Mouse (Mus musculus) gastrocnemius, adult 18-20 months (tissue): ENCODE measurements around the gene Cdca4. TPM values are rescaled to one million over a fixed set of nuclear protein-coding genes. Genes with fewer than 3 reads are reported as not detected.
A peak's percentile ranks its signal among the peaks of the same experiment; 100 is the strongest.

Source experiments
- DNase-seq: peaks from one replicate; pipeline ENCODE4 v3.0.0; 2021; ENCODE audit warnings: low spot score
- long read RNA-seq, 2 experiments: library from polyadenylated mRNA; stranded (forward); transcript quantifications; one replicate each; pipeline ENCODE4 v2.0.0; 2021
- total RNA-seq, 2 experiments: library from RNA; stranded (reverse); gene quantifications; 2 replicates each; pipeline ENCODE4 v1.2.3; 2021

The Cdca4 gene
- total RNA-seq: 1 to 10 TPM; 2.2 to 2.8 TPM
- long read RNA-seq, experiment 1, partial matches to known transcripts: 0 of 4 reads
- long read RNA-seq, experiment 1, other reads (novel, unspliced or antisense): 0 of 4 reads
- long read RNA-seq, experiment 2, transcript Cdca4-202 (2 exons, 1,994 nt): major isoform, 5 of 5 reads
- long read RNA-seq, experiment 2, partial matches to known transcripts: 0 of 5 reads
- long read RNA-seq, experiment 2, other reads (novel, unspliced or antisense): 0 of 5 reads

DNA sequence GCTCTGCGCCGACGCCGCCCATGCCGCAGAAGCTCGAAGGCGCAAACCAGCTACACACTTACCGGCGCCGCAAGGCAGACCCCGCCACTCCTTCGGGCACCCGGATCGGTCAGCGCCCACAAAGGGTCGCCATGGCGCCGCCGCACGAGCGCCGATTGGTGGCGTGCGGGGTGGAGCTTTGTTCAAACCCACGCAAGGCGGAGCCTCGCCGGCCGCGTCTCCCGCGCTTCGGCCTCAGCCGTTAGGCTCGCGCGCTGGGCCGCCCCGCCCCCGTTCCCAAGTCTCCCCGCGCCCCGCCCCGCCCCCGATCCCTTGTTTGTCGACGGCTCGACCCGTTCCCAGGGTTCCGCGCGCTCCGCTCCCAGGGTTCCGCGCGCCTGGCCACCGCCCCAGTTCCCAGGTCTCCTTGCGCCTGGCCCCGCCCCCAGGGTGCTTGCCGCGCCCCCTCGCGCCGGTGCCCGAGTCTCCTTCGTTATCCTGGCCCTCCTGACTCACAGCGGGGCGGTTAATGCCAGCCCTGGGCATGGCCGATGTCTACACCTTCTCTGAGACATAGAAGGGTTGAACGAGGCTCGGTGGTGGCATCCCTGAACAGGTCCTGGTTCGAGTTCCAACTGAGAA lies at the start of gene Cdca4:
TSS of gene Cdca4 (minus strand) at position 180 of the 621 bp plus-strand sequence.
- peak; percentile 97 for DNase-seq

DNA sequence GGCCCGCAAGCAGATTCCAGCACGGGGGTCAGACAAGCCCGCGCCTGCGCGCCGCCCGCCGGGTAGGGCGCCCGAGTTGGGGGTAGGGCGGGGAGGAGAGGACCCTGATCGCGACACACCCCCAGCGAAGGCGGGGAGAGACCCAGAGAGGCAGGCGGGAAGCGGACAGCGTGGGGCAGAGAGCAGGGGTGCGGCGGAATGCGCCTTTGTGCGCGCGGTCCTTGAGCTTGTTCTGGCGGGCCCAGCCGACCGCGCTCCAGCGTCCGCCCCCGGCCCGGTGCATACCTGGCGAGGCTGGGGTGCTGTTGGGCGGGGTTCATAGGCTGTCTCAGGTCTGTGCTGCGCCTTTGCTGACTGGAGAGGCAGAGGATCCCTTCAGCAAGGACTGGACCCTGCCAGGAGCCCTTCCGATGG lies 48.4 kb upstream of the Cdca4 start:
- DNase-seq: no peak

DNA sequence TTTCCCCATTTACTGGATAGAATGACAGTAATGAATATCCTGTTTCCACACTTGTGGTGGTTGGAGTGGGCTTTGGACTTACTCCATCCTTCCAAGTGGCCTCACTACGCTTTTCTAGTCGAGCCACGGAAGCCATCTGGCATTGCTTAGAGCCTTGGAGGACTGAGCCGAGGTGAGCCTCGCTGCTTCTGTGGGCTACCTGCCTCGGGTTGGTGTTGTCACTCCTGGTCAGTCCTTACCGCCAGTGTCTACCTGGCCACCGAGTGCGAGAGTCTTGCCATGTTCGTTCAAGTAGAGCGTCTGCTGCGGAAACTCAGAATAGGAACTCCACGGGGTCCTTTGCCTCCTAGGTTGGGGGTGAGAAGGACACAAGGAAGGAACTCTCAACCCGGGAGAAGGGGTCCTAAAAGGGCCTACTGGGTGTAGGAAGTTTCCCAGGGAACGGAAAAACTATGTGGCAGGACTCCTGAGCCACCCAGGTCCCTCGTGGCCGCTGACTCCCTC lies 47.9 kb upstream of the Cdca4 start:
- DNase-seq: no peak

DNA sequence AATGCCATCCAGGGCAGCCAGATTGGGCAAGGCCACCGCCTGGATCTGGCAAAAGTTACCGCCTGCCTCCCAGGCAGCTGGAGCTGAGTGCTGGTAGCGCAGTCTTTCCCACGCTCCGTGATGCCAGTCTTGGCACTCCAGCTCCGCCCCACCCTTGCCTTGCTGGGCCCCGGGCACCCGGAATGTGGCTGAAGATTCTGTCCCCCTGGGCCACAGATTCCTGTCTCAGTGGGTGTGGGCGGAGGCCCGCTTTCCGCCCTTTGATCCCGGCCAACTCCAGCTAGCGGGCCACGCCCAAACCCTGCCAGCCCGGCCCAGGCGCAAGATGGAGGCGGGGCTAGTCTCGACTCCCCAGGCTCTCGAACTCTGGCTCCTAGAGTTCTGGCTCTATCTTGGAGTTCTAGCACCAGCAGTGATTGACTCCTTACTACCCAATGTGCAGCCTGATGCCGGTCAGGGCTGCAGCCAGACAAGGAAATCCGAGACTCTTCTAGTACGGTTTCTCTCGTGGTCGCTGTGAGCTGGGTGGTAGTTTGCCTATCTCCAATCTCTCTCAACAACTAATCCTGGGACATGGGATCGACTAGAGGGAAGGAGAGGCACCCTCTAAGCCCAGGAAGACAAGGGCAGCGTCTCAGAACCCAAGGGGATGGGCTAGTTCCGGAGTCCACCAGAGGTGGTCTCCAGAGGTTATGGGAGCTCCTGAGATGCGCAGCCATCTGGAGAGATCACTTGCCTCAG lies 47.3 kb upstream of the Cdca4 start:
- peak; percentile 58 for DNase-seq

DNA sequence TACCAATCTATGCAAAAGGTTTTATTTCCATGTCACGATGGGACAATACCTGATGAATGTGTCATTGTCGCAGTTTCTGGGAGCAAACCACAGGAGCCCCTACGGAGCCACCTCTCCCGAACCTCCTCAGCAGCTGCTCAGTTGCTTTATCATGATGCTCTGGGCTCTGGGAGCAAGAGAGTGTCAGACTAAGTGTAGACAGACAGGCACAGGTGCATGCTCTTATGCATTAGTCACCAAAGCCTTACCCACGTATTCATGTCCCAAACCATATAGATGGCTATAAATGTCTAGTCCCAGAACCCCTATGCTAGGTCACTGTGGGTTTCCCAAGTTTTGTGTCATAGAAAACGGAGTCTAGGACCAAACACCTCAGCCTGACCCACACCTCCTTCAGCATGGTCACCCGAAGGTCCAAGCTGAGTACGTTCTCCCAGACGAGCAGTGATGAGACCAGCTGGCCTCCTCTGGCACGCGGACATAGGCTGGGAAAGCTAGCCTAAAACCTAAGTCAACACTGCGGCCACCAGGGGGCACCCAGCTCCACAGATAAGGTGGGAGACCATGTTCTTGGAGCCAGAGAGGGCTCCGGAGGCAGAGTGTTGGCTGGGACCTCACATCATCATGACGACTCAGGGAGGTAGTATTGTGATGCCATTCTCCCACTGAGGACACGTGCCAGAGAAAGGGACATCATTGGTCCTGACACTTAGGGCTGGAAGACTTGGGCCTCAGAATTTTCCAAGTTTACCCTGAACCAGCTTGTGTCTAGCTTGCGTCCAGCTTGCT lies 46.2 kb upstream of the Cdca4 start:
- DNase-seq: peak; percentile 94

DNA sequence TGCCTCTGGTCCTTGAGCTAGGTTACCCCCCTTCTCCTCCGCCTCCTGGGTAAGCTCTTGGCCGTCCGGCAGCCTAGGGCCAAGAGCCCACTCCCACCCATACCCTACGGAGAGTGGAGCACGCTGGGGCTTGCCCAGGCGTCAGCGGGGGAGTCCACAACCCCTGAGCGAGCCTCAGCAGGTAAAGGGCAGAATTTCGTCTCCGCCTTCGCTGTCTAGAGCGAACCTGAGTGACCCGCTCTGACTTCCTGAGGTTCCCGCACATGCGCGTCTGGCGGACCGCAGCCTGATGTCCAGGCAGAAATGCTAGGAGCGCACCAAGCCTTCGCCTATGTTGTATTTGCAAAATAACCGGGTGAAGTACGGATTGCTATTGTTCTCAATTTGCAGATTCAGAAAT lies 45.0 kb upstream of the Cdca4 start:
- no peak for DNase-seq

DNA sequence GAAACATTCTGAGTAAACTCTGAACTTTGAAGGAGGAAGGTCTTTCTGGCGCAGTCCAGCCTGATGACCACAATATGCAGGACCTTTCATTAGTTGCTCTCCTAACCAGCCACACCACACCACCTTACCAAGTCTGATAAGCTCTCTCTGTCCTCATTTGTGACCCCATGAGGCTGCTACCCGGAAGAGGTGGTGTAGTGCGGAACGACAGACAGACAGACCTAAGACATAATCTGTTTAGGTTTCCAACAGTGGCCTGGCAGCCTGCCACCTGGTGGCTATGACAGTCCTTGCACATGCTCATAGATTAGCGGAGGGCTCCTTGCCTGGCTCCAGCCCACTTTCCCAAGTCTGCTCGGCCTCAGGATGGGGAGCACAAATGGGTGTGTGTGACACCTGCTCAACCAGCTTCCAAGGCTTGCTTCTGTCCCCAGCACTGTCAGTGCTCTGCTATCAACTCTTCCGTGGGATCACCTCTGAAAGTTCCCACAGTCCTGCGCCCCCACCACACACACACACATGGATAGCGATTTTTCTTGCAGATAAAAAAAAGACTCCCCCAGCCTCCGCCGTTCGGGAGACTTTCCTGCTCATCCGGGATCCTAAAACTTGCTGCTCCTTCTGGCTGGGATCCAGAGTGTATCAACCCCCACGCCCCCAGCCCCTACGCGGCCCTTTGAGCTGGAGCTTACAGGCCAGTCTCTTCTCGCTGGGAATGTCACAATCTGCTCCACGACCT lies 44.4 kb upstream of the Cdca4 start:
- no peak for DNase-seq

DNA sequence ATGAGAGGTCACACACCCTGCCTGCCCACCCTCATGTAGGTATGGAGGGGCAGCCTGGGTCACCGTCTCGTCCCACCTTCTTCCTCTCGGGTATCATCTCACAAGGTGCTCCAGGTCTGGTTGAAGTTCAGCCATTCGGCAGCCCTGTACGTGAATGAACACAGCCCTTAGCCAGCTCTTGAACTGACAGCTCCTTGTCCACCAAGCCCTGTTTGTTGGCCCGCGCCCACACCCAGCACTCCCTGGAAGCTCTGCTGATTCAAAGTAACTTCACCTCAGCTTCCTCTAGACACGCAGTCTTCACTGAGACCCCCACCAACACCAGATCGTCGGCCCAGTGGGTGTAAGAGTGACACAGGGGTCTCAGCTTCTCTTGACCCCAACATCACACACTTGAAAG lies 43.8 kb upstream of the Cdca4 start:
- no peak for DNase-seq

DNA sequence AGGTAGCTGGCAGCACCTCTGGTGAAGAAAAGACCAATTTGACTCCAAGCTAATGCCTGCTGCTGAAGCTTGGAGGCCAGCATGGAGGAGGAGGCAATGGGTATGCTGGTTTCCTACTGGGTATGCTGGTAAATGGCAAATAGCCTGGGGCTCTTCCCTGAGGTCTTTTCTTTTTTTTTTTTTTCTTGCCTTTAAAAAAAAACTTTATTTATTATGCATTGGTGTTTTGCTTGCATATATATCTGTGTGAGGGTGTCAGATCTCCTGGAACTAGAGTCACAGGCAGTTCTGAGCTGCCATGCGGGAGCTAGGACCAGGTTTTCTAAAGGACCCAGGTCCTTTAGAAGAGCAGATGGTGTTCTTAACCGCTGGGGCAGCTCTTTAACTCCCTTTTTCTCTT lies 42.0 kb upstream of the Cdca4 start:
- no peak for DNase-seq

DNA sequence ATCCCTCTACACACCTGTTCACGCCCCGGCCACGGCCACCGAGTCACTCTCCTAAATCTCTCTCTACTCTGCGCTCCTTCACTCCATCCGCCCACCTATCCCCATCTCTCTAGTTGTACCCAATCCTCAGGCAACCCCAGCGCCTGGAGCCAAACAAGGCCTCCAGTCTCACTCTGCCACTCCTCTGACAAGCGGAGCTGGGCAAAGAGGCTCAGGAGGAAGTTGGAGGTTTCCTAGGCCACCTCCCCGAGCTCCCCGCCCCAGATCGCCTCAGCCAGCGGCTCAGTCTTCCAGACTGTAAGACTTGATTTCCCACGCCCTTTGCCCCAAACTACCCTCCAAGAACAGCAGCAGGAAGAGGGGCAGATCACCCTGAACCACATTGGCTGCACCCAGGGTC lies 41.6 kb upstream of the Cdca4 start:
- DNase-seq: no peak

DNA sequence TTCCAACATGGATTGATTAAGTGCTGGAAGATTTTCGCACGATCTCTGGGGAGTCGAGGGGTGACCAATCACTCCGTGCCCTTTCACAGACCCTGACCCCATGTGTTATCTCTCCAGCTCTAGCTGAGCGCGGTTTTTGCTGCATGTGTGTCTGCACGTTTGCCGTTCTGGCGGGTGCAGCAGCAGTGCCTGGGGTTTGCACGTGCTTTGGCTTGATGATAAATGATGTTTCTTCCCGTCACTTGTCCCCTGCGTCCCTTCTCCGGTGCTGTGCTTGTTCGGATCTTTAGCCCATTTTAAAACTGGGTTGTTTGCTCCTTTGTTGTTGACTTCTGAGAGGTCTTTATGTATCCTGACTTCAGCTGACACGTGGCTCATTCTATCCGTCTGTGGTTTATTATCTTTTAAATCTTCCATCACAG lies 40.6 kb upstream of the Cdca4 start:
- DNase-seq: no peak

DNA sequence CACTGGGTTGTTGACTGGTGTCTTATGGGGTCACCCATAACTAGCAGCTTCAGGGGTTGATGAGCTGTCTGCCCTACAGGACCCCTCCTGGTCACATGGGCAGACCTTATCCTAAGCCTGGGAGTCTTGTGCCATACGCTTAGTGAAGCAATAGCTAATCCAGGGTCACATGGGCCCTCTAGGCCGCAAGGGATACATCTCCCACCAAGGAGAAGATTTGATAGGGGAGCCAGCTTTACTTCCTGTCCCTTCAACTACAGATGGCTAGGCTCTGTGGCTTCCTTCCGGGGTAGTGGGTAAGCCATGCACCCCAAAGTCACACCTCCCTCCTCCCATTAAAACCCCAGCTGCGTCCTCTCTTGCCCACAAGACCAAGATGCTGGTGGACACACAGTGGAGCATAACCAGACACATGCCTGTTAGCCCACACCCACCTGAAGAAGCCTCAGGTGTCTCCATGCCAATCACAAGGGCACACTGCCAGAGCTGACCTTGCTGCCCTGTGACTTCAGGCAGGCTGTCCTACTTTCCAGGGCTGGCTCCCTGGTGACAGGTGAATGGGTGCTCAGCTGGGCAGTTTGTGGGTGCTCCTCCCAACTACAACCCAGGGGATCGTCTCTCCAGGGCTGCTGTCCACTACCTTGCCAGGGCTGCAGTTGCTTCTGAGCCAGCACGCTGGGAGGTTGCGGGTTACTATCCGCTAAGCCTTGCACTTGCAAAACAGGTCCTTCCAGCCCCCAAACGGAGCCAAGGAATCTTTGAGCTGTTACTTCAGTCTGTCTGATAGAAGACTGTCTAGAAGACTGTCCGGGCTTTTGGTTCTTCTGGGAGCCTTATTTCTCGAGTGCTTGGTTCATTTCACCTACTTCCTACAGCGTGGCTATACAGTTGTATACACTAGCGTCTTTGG lies 39.2 kb upstream of the Cdca4 start, which contains the start of gene Gpr132:
TSS of gene Gpr132 (minus strand) at position 51 of the 910 bp plus-strand sequence.
- no peak for DNase-seq

DNA sequence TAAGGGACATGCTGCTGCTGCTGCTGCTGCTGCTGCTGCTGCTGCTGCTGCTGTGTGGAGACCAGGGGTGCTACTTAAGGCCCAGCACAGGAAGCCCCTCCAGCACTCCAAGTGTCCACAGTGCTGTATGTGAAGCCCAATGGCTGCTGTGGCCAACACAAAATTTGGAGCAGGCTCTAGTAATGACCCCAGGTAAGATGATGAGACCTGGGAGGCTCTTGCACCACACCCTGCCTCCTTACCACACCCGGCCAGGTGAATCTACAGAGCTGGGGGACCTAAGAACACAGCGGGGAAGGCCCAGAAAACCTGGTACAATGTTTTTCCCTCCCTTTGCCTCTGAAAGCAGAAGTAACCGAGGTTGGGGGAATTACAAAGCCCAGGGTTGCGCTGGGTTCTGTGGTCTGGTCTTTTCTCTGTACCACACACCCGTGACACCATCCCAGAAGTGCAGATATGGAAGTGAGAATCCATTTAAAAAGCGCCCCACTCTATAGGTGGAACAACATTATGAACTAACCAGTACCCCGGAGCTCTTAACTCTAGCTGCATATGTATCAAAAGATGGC lies 38.0 kb upstream of the Cdca4 start:
- DNase-seq: no peak

DNA sequence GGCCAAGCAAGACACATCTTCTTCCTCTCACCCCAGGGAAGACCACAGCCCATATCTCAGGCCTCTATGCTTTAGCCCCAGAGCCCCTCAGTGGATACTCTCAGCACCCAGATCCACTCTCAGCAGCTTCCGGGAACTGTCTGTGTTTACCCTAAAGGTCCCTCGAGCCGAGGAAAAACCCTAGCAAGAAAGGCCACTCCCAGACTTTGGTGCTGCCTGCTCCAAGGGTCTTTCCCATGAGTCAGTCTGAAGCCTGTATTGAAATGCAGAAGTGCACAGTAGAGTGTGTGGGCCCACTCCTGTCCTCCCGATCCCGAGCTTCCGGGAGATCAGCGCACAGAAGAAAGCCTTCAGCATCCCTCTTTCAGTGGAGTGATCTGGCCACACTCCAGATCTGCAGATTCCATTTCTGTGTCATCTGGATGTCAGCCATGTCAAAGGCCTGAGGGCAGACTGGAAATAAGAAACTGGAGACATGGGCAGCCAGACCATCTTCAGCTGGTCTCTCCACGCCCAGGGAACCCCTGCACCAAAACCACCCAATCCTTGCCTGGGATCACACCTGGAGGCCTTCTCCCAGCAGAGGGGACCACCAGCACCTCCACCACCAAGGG lies 37.4 kb upstream of the Cdca4 start:
- no peak for DNase-seq

DNA sequence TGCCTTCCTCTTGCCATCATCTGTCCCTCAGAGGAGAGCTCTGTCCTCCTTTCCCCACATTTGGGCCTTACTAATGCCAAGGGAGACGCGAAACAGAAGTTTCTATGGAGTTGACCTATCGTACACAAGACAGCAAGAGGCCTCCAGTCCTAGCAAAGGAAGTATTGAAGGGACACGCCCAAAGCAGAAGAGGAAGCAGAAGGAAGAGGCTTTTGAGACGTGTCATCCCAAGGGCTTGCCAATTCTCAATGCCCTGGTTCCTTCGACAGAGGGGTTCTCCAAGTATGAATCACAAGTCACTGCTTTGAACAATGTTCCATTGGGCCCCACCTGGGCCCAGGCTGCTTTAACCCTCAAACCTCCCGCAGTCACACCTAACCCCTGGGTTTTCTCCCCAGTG lies 35.6 kb upstream of the Cdca4 start:
- DNase-seq: no peak

DNA sequence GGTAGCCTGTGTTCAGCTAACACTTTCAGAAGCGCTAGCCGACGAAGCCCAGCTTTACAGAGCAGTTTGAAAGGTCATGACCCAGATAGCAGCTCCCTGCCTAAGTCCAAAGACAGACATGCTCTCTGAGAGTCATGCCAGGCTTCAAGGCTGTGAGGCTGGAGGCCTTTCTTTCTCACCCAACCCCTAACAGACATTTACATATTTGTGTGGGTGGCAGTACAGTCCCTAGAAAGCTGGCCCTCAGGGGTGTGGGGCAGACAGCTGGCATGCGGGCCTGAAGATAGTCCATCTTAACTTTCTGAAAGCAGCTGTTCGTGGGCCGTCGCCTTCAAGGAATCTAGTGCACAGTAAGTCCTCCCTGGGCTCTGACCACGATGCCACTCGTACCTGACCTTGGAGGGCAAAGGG lies 32.7 kb upstream of the Cdca4 start:
- DNase-seq: no peak

DNA sequence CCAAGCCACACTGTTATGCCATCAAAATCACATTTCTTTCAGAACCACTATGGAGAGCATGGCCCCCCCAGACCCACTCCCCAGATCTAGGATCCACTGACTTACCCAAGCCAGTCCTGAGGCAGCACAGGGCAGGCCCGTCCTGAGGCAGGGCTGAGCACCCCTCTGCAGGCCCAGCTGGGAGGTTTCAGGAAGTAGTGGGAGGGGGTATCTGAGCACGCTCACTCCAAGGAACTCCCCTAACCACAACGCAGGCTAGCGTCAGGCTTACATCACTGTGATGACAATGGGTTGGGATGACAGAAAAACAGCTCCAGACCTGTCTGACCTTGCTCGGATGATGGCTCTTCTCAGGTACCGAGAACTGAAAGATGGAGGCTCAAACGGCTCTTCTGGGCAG lies 31.5 kb upstream of the Cdca4 start:
- DNase-seq: no peak

DNA sequence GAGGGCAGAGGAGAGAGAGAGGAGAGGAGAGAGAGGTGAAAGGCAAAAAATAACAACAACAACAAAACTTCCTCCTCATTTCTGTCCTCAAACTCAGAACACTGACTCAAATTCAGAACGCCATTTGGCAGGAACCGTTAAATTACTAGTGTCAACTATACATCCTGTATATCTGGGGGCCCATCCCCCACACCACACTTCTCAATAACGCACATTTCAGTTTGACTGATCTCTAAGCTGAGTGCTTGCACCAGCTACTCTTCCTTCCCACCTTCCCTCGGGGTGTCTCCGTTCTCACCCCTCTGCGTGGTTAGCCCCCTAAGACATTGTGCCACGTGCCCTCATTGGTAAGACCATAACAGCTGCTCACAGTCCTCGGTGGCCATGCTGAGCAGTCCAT lies 30.7 kb upstream of the Cdca4 start:
- DNase-seq: no peak
